Comparison of ENCODE assay signal across 35 mouse cellular contexts in the genomic region with DNA sequence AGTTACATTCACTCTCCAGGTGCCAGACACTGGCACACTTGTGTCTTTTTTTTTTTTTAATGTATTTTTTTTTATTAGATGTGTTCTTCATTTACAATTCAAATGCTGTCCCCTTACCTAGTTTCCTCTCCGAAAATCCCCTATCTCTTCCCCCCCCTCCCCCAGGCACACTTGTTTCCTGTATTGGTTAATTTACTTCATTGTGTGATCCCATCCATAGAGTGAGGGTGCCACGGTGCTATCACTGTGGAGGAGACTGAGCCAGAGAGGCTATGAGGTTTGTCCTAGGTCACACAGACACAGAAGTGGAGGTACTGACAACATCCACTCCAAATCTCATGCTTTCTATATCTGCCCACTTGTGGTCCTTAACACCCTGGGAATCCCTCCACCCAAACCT. TPM values are rescaled to one million over a fixed set of nuclear protein-coding genes. Genes with fewer than 3 reads are reported as not detected.
DNase-seq lines count a peak whose midpoint lies in the region; ATAC-seq and TF ChIP-seq lines count a peak whose summit lies in the region.
"Had no signal": no experiment of that assay in that cellular context is flagged by ENCODE, and none has a peak within 500 bp of the region (broad histone marks: within the 10 kb centered on the region; RNA-seq: fewer than 3 reads in every experiment).

No protein-coding gene starts in this region.

- H3K27ac ChIP-seq in heart, postnatal 0 days (ENCODE audit: low read depth): no peak overlapping the region
- no peak overlapping the region for H3K27ac ChIP-seq in liver, embryonic 15.5 days (replicated peaks)
- H3K27ac ChIP-seq in liver, embryonic 12.5 days: no peak overlapping the region
- H3K27ac ChIP-seq in small intestine, adult 2 months (ENCODE audit: insufficient read depth, low read depth, low read length): no peak overlapping the region
- H3K27ac ChIP-seq: hindbrain, embryonic 15.5 days; layer of hippocampus, adult 2 months; limb, embryonic 15.5 days; macrophage; midbrain, embryonic 13.5 days; neural tube, embryonic 13.5 days had no signal

- no peak for TF ChIP-seq CTCF in heart, postnatal 0 days (IDR thresholded peaks at IDR 0.05; ENCODE audit: low read depth)
- TF ChIP-seq CTCF in small intestine, adult 2 months (IDR thresholded peaks at IDR 0.05; ENCODE audit: extremely low read depth, insufficient read length, insufficient replicate concordance, low read depth, low read length): no peak

- 0 out of 2 replicates have a peak, but pooled peaks cover 9% of the 10 kb centered on the region for H3K4me1 ChIP-seq in heart, postnatal 0 days (ENCODE audit: control insufficient read depth, insufficient read depth)
- peaks cover 41% of the 10 kb centered on the region for H3K4me1 ChIP-seq in liver, embryonic 15.5 days (replicated peaks)
- peaks cover 37% of the 10 kb centered on the region for H3K4me1 ChIP-seq in liver, embryonic 12.5 days
- peaks cover 26% of the 10 kb centered on the region for H3K4me1 ChIP-seq in small intestine, adult 2 months (ENCODE audit: control insufficient read depth, insufficient read depth, insufficient read length, low read length)
- H3K4me1 ChIP-seq: hindbrain, embryonic 15.5 days had no signal

- no peaks in the 10 kb centered on the region for H3K27me3 ChIP-seq in heart, postnatal 0 days (ENCODE audit: control insufficient read depth, insufficient read depth, low read length)
- no peaks in the 10 kb centered on the region for H3K27me3 ChIP-seq in liver, embryonic 15.5 days
- 0 out of 2 replicates have a peak, but pooled peaks cover 5% of the 10 kb centered on the region for H3K27me3 ChIP-seq in liver, embryonic 12.5 days (replicated peaks)
- H3K27me3 ChIP-seq in small intestine, adult 2 months (ENCODE audit: control insufficient read depth, insufficient read depth, low read length): no peaks in the 10 kb centered on the region
- H3K27me3 ChIP-seq: hindbrain, embryonic 15.5 days; limb, embryonic 15.5 days; midbrain, embryonic 13.5 days; neural tube, embryonic 13.5 days had no signal

- H3K9me3 ChIP-seq in heart, postnatal 0 days (replicated peaks; ENCODE audit: control insufficient read depth, low read length): no peaks in the 10 kb centered on the region
- no peaks in the 10 kb centered on the region for H3K9me3 ChIP-seq in liver, embryonic 15.5 days (replicated peaks)
- H3K9me3 ChIP-seq in liver, embryonic 12.5 days (replicated peaks): no peaks in the 10 kb centered on the region
- H3K9me3 ChIP-seq: hindbrain, embryonic 15.5 days; limb, embryonic 15.5 days; midbrain, embryonic 13.5 days; neural tube, embryonic 13.5 days had no signal

- H3K36me3 ChIP-seq in heart, postnatal 0 days (replicated peaks; ENCODE audit: control insufficient read depth, insufficient read depth, low read length): peaks cover 34% of the 10 kb centered on the region
- peaks cover 64% of the 10 kb centered on the region for H3K36me3 ChIP-seq in liver, embryonic 15.5 days (replicated peaks)
- H3K36me3 ChIP-seq in liver, embryonic 12.5 days: peaks cover 43% of the 10 kb centered on the region
- H3K36me3 ChIP-seq in small intestine, adult 2 months (ENCODE audit: control insufficient read depth, insufficient read depth, low read length): peaks cover 53% of the 10 kb centered on the region
- H3K36me3 ChIP-seq: hindbrain, embryonic 15.5 days; midbrain, embryonic 13.5 days; neural tube, embryonic 13.5 days had no signal

- TF ChIP-seq POLR2A in small intestine, adult 2 months (IDR thresholded peaks at IDR 0.05; ENCODE audit: low read depth, low read length): no peak

- no peak overlapping the region for H3K4me3 ChIP-seq in heart, postnatal 0 days (ENCODE audit: low read depth, low read length)
- no peak overlapping the region for H3K4me3 ChIP-seq in liver, embryonic 15.5 days (replicated peaks)
- no peak overlapping the region for H3K4me3 ChIP-seq in liver, embryonic 12.5 days
- H3K4me3 ChIP-seq in small intestine, adult 2 months (ENCODE audit: low read depth, low read length): peak overlapping the region; percentile 88
- H3K4me3 ChIP-seq: erythroblast, embryonic 14.5 days; hindbrain, embryonic 15.5 days; layer of hippocampus, adult 2 months; limb, embryonic 15.5 days; midbrain, embryonic 13.5 days; neural tube, embryonic 13.5 days had no signal

- no peak for TF ChIP-seq EP300 in heart, postnatal 0 days (IDR thresholded peaks at IDR 0.05; ENCODE audit: low read depth)

- DNase-seq in heart, postnatal 0 days (ENCODE audit: low spot score): no peak
- DNase-seq in heart, postnatal 4 days: no peak
- DNase-seq in A20 (ENCODE audit: low read depth, low spot score): peak; percentile 77
- DNase-seq: adrenal gland, postnatal 25 days; cerebellum, adult 18-20 months; gastrocnemius, postnatal 10 days; kidney, adult 9 months; right cerebral cortex, postnatal 4 days; thymus, adult 2 months; thymus, postnatal 36 days had no signal

- H3K4me2 ChIP-seq in heart, postnatal 0 days (ENCODE audit: low read depth, low read length): peak overlapping the region; percentile 19; the same call in 1 of the 2 replicates
- 0 out of 2 replicates have a peak overlapping the region, but pooled peaks have one; percentile 79 for H3K4me2 ChIP-seq in liver, embryonic 15.5 days
- no peak overlapping the region for H3K4me2 ChIP-seq in liver, embryonic 12.5 days
- H3K4me2 ChIP-seq: heart, embryonic 11.5 days; hindbrain, embryonic 15.5 days; limb, embryonic 15.5 days; midbrain, embryonic 13.5 days; neural tube, embryonic 13.5 days had no signal

- H3K9ac ChIP-seq in heart, postnatal 0 days (replicated peaks; ENCODE audit: low read depth, low read length): no peak overlapping the region
- no peak overlapping the region for H3K9ac ChIP-seq in liver, embryonic 15.5 days
- H3K9ac ChIP-seq in liver, embryonic 12.5 days: no peak overlapping the region
- H3K9ac ChIP-seq: hindbrain, embryonic 15.5 days; limb, embryonic 15.5 days; midbrain, embryonic 13.5 days; neural tube, embryonic 13.5 days had no signal

- no peak for ATAC-seq in heart, postnatal 0 days (ENCODE audit: insufficient read depth, low read depth)
- no peak for ATAC-seq in liver, embryonic 15.5 days (ENCODE audit: insufficient read depth)
- ATAC-seq in liver, embryonic 12.5 days: no peak
- ATAC-seq in inflammation-experienced regulatory T-cells, adult 6 months: no peak
- ATAC-seq: CD4-positive, CD25-positive, alpha-beta regulatory T cell, adult 4 months; forebrain, embryonic 16.5 days; midbrain, embryonic 13.5 days had no signal

- WGBS in heart, postnatal 0 days: 56% methylated on average over 2 of the region's 2 CpGs
- 55% methylated on average over 2 of the region's 2 CpGs for WGBS in liver, embryonic 15.5 days (ENCODE audit: insufficient replicate concordance)
- 51% methylated on average over 2 of the region's 2 CpGs for WGBS in liver, embryonic 12.5 days (ENCODE audit: insufficient replicate concordance)
- WGBS in small intestine, adult 2 months: 76% methylated on average over 2 of the region's 2 CpGs

RNA-seq across cellular contexts. Expression of a gene that starts 3.0 kb away (rescaled TPM):
- total RNA-seq in heart, postnatal 0 days (2014; rRNA removed; ENCODE audit: low replicate concordance): 19.4 and 23.5 TPM in 2 replicates
- 0.74 and 0.90 TPM in 2 replicates for polyA plus RNA-seq in heart, postnatal 0 days (2015; fragmentation: Nextera tagmentation; extraction: Ambion mirVana)
- total RNA-seq in heart, postnatal 4 days (2021): 1 to 10 TPM; 9.2 to 9.4 TPM
- polyA plus RNA-seq in liver, embryonic 15.5 days (2015; fragmentation: Nextera tagmentation; extraction: Ambion mirVana): 2.3 and 2.6 TPM in 2 replicates
- polyA plus RNA-seq in liver, embryonic 12.5 days (2016; fragmentation: Nextera tagmentation; extraction: Ambion mirVana): 1.7 and 1.8 TPM in 2 replicates
- 36.1 and 67.3 TPM in 2 replicates for polyA plus RNA-seq in small intestine, adult 2 months (2012; rRNA removed)
- 10 to 100 TPM; 15.5 to 19.9 (median 17.9) TPM for polyA plus RNA-seq in inflammation-experienced regulatory T-cells, adult 6 months (2017; shearing (Covaris generic))

RNA-seq across cellular contexts. Expression of a gene that starts 19.0 kb away (rescaled TPM):
- total RNA-seq in heart, postnatal 0 days (2014; rRNA removed; ENCODE audit: low replicate concordance): not detected in 2 replicates
- not detected in 2 replicates for polyA plus RNA-seq in heart, postnatal 0 days (2015; fragmentation: Nextera tagmentation; extraction: Ambion mirVana)
- not detected for total RNA-seq in heart, postnatal 4 days (2021)
- 0.17 and 0.26 TPM in 2 replicates for polyA plus RNA-seq in liver, embryonic 15.5 days (2015; fragmentation: Nextera tagmentation; extraction: Ambion mirVana)
- 0.11 and 0.26 TPM in 2 replicates for polyA plus RNA-seq in liver, embryonic 12.5 days (2016; fragmentation: Nextera tagmentation; extraction: Ambion mirVana)
- polyA plus RNA-seq in small intestine, adult 2 months (2012; rRNA removed): 0.53 and 0.56 TPM in 2 replicates
- polyA plus RNA-seq in inflammation-experienced regulatory T-cells, adult 6 months (2017; shearing (Covaris generic)): 1 to 10 TPM in 1 of 3 experiments, under 1 TPM in 2; 0.34 to 1.6 (median 0.53) TPM
- total RNA-seq: common myeloid progenitor, adult 5-6 weeks; gastrocnemius, postnatal 10 days; granulocyte monocyte progenitor cell, adult 5-6 weeks; hematopoietic stem cell, adult 5-6 weeks; layer of hippocampus, adult 2 months; layer of hippocampus, postnatal 14 days; left cerebral cortex, adult 8-10 months; left cerebral cortex, postnatal 36 days; megakaryocyte-erythroid progenitor cell, adult 5-6 weeks had no signal
- polyA plus RNA-seq: embryonic facial prominence, embryonic 14.5 days; forebrain, embryonic 11.5 days; forebrain, embryonic 16.5 days; intestine, embryonic 14.5 days; macrophage; neural tube, embryonic 13.5 days had no signal

RNA-seq across cellular contexts. Expression of a gene that starts 25.9 kb away (rescaled TPM):
- total RNA-seq in heart, postnatal 0 days (2014; rRNA removed; ENCODE audit: low replicate concordance): 0.04 TPM in 1 of 2 replicates, not detected in the other
- 0.08 and 0.10 TPM in 2 replicates for polyA plus RNA-seq in heart, postnatal 0 days (2015; fragmentation: Nextera tagmentation; extraction: Ambion mirVana)
- total RNA-seq in heart, postnatal 4 days (2021): under 1 TPM in 1 of 2 experiments, not detected in 1; 0.09 TPM
- 0.32 and 0.44 TPM in 2 replicates for polyA plus RNA-seq in liver, embryonic 15.5 days (2015; fragmentation: Nextera tagmentation; extraction: Ambion mirVana)
- 0.07 and 0.29 TPM in 2 replicates for polyA plus RNA-seq in liver, embryonic 12.5 days (2016; fragmentation: Nextera tagmentation; extraction: Ambion mirVana)
- polyA plus RNA-seq in small intestine, adult 2 months (2012; rRNA removed): 0.56 and 0.93 TPM in 2 replicates
- under 1 TPM in 2 of 3 experiments, not detected in 1; 0.19 to 0.35 TPM for polyA plus RNA-seq in inflammation-experienced regulatory T-cells, adult 6 months (2017; shearing (Covaris generic))
- total RNA-seq: common myeloid progenitor, adult 5-6 weeks; granulocyte monocyte progenitor cell, adult 5-6 weeks; hematopoietic stem cell, adult 5-6 weeks; megakaryocyte-erythroid progenitor cell, adult 5-6 weeks had no signal
- polyA plus RNA-seq: macrophage; midbrain, embryonic 13.5 days had no signal

RNA-seq across cellular contexts. Expression of a gene that starts 36.3 kb away (rescaled TPM):
- not detected in 2 replicates for total RNA-seq in heart, postnatal 0 days (2014; rRNA removed; ENCODE audit: low replicate concordance)
- not detected in 2 replicates for polyA plus RNA-seq in heart, postnatal 0 days (2015; fragmentation: Nextera tagmentation; extraction: Ambion mirVana)
- not detected for total RNA-seq in heart, postnatal 4 days (2021)
- 0.14 and 0.21 TPM in 2 replicates for polyA plus RNA-seq in liver, embryonic 15.5 days (2015; fragmentation: Nextera tagmentation; extraction: Ambion mirVana)
- 0.04 TPM in 1 of 2 replicates, not detected in the other for polyA plus RNA-seq in liver, embryonic 12.5 days (2016; fragmentation: Nextera tagmentation; extraction: Ambion mirVana)
- polyA plus RNA-seq in small intestine, adult 2 months (2012; rRNA removed): 6.2 and 9.5 TPM in 2 replicates
- under 1 TPM in 1 of 3 experiments, not detected in 2; 0.09 TPM for polyA plus RNA-seq in inflammation-experienced regulatory T-cells, adult 6 months (2017; shearing (Covaris generic))
- total RNA-seq: adrenal gland, adult 18-20 months; adrenal gland, postnatal 25 days; common myeloid progenitor, adult 5-6 weeks; gastrocnemius, postnatal 10 days; granulocyte monocyte progenitor cell, adult 5-6 weeks; hematopoietic stem cell, adult 5-6 weeks; layer of hippocampus, postnatal 14 days; left cerebral cortex, adult 8-10 months; left cerebral cortex, postnatal 36 days; megakaryocyte-erythroid progenitor cell, adult 5-6 weeks had no signal
- polyA plus RNA-seq: erythroblast, embryonic 14.5 days; forebrain, embryonic 11.5 days; forebrain, embryonic 16.5 days; heart, embryonic 11.5 days; hindbrain, embryonic 15.5 days; intestine, embryonic 14.5 days; macrophage; midbrain, embryonic 13.5 days; neural tube, embryonic 13.5 days had no signal

RNA-seq across cellular contexts. Expression of a gene that starts 49.0 kb away (rescaled TPM):
- 13.4 and 13.5 TPM in 2 replicates for total RNA-seq in heart, postnatal 0 days (2014; rRNA removed; ENCODE audit: low replicate concordance)
- 4.5 and 4.6 TPM in 2 replicates for polyA plus RNA-seq in heart, postnatal 0 days (2015; fragmentation: Nextera tagmentation; extraction: Ambion mirVana)
- total RNA-seq in heart, postnatal 4 days (2021): 10 to 100 TPM; 15.6 to 20.2 TPM
- polyA plus RNA-seq in liver, embryonic 15.5 days (2015; fragmentation: Nextera tagmentation; extraction: Ambion mirVana): 9.6 and 10.8 TPM in 2 replicates
- polyA plus RNA-seq in liver, embryonic 12.5 days (2016; fragmentation: Nextera tagmentation; extraction: Ambion mirVana): 13.0 and 14.4 TPM in 2 replicates
- 14.0 and 29.1 TPM in 2 replicates for polyA plus RNA-seq in small intestine, adult 2 months (2012; rRNA removed)
- polyA plus RNA-seq in inflammation-experienced regulatory T-cells, adult 6 months (2017; shearing (Covaris generic)): 10 to 100 TPM in 2 of 3 experiments, 1 to 10 TPM in 1; 9.1 to 12.8 (median 11.0) TPM
